Mouse (Mus musculus): ENCODE results near the gene Tmem176b.

Tmem176b gene

DNA sequence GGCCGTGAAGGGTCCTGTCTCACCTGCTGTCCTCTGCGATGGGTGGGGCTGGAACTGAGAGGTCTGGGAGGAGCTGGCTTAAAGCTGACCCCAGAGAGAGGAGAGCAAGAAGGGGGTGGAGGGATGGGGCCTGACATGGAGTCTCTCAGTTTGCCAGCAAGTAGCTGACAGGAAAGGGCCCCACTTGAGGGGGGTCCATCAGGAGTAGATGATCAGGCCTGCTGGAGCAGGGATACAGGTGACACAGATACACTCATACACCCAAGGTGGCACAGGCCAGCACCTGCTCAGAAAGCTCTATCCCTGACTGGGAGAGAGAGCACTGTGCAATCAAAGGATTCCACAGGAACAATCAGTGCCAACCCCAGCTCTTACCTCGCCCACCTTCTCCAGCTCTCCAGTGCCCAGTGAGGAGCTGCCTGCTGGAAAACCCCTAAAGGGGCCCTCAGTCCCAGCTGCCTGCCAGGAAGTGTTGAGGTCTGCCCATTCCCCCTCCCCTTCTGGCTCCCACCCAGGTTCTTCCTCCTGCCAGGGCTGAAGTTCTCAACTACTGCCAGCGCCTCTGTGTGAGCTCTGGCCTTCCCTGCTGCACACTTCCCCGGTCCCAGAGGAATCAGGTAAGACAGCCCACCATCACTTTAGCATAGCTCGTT lies at the start of gene Tmem176b:
Gene Tmem176b, minus strand, starts transcription at position 524 of the 653 bp plus-strand sequence.
- no peak for DNase-seq (ENCODE audit: low read depth, low spot score)

GRCm38 (mm10) chr6:48876510-48877135 lies 35.3 kb upstream of the Tmem176b start:
- DNase-seq (ENCODE audit: low read depth, low spot score), result no peak

DNA sequence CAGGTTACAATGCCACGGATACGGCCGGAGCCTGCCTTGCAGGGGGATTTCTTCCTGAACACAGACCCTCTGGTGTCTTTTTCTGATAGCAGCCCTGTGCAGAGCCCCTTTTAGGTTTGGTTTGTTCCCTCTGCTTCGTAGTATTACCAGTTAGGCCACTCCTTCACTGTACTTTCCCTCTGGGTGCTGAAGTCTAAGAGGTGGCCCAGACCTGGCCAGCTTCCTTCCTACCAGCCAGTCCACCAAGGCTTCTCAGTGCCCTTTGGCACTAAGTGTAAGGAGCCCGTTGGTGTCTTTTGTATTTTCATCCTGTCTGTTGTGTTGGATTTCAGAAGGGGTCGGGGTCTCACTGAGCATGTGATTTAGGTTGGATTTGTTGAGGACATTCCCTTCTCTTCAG lies 34.2 kb upstream of the Tmem176b start:
- DNase-seq (ENCODE audit: low read depth, low spot score), result no peak

DNA sequence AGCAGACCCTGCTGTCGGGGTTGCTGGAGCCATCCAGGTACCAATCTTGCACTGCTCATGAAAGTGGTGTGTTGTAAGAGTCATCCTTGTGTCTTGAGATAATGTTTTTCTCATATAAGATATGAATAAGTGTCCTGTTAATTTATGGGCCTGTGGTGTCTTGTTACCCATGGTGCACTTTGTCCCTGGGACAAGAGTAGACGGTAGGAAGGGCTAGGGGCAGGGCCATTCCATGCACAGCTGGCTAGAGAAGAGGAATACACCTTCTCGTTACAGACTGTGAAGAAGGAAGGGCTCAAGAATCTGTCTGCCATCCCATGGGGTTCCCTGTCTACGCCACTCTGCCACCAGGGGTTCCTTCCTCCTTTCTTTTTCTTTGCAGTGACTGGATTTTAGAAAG lies 33.3 kb upstream of the Tmem176b start:
- no peak for DNase-seq (ENCODE audit: low read depth, low spot score)

DNA sequence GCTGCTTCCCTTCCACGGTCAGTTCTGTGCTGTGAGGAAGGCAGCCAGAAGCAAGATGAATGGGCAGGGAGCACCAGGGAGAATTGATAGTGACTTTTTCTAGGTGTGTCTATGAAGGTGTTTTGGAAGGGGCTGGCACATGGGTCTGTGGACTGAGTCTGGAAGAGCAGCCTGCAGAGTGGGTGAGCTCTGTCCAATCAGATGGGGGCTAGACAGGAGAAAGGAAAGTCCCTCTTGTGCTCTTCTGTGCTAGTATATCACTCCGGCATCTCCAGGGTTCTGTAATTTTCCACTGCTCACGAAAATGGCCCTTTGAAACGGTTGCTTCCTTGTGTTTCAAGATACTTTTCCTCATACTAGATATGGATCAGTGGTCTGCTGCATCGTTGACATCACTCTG lies 31.3 kb upstream of the Tmem176b start, which contains the start of gene Aoc1:
Gene Aoc1, plus strand, starts transcription at position 301 of the 400 bp plus-strand sequence.
- DNase-seq (ENCODE audit: low read depth, low spot score), result no peak

GRCm38 (mm10) chr6:48869774-48870173 lies 28.5 kb upstream of the Tmem176b start:
- no peak for DNase-seq (ENCODE audit: low read depth, low spot score)

DNA sequence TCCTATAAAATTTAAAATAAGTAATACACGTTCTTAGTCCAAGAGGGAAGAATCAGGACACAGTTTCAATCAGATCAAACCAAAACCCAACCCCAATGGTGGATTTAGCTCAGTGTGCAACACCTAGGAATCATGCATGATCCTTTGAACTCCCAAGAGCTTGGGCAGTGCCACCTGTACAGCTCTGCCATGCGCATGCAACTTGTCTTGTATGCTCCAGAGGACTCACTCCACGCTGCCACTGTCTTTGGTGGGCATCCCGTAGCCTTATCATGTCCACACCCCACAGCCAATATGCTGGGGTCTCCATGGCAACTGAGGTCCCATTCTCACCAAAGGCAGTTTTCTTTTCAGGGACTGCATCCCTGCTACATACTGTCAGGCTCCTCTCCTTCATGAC lies 25.9 kb upstream of the Tmem176b start:
- peak; percentile 28 for DNase-seq (ENCODE audit: low read depth, low spot score)

DNA sequence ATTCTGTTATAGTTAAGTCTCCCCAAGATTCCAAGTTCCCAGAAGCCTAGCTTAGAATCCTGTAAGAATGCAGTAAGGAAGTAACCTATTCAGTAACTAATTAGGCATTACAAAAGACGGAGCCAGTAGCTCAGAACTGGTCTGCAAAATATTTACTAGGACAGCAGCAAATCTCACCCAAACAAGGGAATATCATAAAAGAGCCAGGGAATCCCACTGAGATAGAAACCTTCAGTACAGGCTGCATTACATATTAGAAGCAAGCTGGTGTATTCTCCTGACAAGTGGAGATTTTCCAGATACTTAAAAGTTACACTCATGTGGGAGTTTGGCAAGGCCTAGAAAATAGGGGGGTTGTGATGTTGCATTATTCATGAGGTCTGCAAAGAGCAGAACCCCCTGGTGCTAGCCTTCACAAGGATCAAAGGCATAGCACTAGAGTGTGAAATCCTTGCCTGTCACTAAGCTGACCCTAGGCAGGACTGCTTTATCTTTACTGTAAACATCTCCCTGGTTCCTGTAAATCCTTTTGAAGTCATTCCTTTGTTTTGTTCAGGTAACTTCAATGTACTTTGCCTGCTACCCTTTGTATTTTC lies 25.2 kb upstream of the Tmem176b start:
- peak; percentile 68 for DNase-seq (ENCODE audit: low read depth, low spot score)

GRCm38 (mm10) chr6:48865152-48865745 lies 24.0 kb upstream of the Tmem176b start:
- no peak for DNase-seq (ENCODE audit: low read depth, low spot score)

DNA sequence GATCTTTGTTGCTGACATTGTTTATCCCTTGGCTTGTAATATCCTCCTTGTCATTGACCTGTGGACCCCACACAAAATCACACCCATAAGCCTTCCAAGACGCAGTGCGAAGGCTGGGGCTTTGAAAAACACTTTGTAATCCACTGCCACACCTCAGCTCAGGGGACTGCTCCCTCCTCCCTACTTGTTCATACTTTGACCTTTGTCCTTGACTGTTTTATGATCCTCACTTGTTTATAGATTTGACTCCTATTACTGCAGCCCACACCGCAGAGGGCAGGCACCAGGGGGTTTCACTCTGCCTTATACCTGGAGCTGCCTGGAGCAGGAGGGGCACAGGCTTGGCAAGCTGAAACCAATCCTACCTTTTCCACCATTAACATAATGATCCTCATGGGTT lies 23.4 kb upstream of the Tmem176b start:
- DNase-seq (ENCODE audit: low read depth, low spot score), result no peak

- DNase-seq (ENCODE audit: low read depth, low spot score), result no peak
These were observed 22.9 kb upstream of the Tmem176b start for GRCm38 (mm10) chr6:48864181-48864580.

DNA sequence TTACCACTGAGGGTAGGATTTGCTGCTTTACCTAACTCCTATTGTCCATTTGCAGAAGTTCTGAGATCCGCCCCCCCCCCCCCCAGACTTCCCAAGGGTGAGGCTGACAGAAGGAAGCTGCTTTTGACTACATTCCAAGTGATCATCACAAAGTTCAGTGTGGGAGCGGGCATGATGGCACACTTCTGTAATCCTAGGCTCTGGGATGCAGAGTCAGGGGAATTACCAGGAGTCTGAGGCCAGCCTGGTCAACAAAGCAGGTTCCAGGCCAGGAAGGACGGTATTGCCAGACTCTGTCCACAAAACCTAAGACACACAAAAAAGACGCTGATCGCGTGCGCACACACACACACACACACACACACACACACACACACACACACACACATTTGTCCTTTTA lies 22.2 kb upstream of the Tmem176b start:
- DNase-seq (ENCODE audit: low read depth, low spot score), result no peak

DNA sequence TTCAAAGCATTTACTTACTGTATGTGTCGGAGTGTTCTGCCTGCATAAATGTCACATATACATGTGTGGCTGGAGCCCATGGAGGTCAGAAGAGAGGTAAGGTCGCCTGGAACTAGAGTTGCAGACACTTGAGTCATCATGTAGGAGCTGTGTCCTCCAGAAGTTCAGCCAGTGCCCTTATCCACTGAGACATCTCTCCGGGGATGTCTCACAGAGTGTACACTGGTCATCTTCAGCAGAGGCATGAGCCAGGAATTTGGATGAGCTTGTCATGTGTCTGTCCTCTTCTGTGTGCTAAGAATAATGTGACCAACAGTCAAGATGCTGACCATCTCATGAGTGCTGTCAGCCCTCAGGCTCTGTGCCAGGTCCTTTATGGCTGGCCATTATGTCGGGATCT lies 21.5 kb upstream of the Tmem176b start:
- DNase-seq (ENCODE audit: low read depth, low spot score), result no peak

DNA sequence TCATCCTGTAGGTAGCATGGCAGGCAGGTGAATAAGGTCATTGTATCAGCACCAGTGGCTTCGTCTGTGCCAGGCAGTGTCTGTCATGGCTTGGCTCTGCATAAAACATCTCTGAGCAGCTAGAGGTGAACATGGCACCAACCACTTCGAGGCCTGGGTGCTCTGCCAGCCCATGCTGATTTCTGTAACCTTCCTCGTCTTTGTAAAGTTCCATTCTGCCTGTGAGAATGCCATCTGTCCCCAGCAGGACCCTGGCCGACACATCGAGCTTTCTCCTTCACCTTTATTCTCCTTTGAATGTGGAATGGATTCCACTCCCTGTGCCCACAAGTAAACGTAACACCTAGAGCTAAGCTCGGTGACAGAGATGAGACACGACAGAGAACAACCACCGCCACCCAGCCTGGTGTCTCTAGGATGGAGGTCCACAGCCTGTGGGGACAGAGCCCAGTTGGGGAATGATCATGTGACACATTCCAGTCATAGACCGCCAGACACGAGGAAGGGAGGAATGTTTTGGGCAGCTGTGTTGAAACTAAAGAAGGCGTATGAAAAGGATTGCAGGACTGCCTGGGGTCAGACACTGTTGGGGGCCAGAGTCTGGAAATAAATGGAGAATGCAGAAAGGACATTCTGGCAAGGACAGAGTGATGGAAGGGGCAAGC lies 20.5 kb upstream of the Tmem176b start:
- peak; percentile 16 for DNase-seq (ENCODE audit: low read depth, low spot score)

DNA sequence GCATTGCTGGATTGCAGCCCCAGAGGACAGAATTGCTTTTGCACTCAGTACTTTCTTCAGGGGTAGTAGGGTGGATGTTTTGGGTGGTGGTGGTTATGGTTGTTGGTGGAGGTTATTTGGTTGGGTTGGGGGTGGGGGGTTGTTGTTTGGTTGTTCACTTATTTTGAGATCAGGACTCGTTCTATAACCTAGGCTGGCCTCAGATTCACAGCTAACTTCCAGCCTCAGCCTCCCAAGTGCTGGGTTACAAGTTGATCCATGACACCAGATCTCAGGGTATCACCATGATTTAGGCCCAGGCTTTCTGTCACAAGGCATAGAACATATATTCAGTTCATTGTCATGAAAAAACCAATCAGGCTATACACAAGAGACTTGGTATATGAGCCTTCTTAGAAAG lies 19.6 kb upstream of the Tmem176b start:
- DNase-seq (ENCODE audit: low read depth, low spot score), result no peak

DNA sequence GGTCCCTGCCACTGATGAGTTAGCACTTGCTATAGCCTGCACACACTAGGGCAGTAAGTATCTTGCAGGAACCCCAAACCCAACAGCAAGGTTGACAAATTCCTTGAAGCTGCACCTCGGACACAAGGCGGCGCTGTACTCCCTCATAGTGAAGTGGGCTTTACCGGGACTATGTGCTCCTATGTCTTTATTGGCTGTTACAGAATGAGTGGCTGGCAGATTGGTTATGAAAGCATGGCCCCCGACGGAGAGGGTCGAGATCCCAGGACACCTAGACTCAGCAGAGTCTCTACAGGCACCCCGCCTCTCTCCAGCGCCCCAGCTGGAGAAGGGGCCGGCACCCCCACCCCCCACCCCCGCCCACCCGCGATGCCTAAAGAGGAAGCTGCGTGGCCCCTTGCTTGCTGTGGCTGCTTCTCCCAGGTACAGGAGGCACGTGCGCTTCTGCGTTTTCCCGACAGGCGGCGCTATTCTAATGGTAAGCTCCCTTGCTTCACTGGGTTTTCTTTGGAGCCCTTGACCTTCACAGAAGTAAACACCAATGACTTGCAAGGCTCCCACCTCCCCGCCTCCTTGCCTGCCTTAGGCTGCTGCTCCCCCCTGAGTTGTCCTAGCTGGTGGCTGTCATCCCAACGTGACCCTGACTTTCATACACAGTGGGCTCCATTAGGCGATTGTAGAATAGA lies 19.0 kb upstream of the Tmem176b start:
- peak; percentile 92 for DNase-seq (ENCODE audit: low read depth, low spot score)

- DNase-seq (ENCODE audit: low read depth, low spot score), result peak; percentile 33
These were observed 16.5 kb upstream of the Tmem176b start for GRCm38 (mm10) chr6:48857613-48858302.

DNA sequence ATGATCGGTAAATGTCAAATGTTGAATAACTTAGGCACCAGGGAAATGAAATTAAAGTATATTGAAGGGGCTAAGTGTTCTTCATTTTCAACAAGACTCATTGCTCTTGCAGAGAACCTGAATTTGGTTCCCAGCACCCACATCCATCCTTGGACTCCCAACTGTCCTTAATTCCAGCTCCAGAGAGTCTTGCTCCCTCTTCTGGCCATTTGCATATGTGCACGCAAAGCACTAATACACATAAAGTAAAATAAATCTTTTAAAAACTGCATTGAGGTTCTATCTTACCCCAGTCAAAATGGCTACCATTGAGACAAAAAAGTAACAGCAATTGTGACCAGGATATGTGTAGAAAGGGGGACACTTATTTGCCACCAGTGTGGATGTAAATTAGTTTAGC lies 12.9 kb upstream of the Tmem176b start:
- peak; percentile 42 for DNase-seq (ENCODE audit: low read depth, low spot score)

GRCm38 (mm10) chr6:48851820-48852491 lies 10.7 kb upstream of the Tmem176b start:
- peak; percentile 23 for DNase-seq (ENCODE audit: low read depth, low spot score)

DNA sequence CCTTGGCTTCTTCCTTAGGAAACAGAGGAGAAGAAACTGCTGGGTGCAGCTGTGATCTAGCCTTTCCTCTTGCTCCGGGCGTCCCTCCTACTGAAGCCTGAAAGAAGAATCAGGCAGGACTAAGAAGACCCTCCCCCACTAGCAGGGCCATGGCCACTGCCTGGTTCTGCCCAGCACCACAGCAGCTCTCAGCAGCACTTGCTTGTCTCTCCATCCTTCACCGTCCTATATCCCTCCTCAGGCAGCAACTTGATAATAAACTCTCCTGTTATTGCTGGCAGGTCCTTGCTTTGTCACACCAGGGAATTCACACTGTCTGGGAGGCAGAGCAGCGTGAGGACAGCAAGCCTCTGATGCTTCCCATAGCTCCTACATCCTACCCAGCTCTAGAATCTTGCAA lies 3.8 kb upstream of the Tmem176b start:
- no peak for DNase-seq (ENCODE audit: low read depth, low spot score)

Data from R1 (cell line).